25 mouse cellular contexts compared by ENCODE assay signal in the genomic region with DNA sequence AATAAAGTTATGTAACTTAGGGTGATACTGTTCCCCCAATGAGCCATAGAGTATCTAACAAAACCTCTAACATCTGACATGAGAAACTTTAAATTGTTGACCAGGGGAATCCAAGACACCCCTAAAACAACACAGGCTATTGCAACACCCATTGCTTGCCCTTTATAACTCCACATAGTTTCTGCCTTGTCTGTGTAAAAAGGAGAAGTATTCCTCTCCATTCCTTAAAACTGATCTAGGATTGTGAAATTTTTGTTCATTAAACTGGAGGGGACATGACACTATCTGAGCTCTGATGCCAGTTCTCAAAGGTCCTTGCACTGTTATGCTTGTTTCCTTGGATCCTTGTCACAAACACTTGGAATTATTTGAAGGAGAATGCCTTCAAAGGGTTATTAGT.
"Had no signal": no experiment of that assay in that cellular context is flagged by ENCODE, and none has a peak within 500 bp of the region (broad histone marks: within the 10 kb centered on the region; RNA-seq: fewer than 3 reads in every experiment).

No protein-coding gene starts in this region.

- H3K27ac ChIP-seq: heart, embryonic 10.5 days; hindbrain, embryonic 13.5 days; hindbrain, embryonic 15.5 days; hindbrain, postnatal 0 days; kidney, embryonic 15.5 days; kidney, postnatal 0 days; left cerebral cortex, adult 2 months; limb, embryonic 13.5 days; limb, embryonic 15.5 days; liver, embryonic 12.5 days; liver, embryonic 14.5 days had no signal

- ATAC-seq: hindbrain, postnatal 0 days; intestine, embryonic 16.5 days; liver, embryonic 12.5 days had no signal

- H3K4me1 ChIP-seq: heart, embryonic 10.5 days; heart, embryonic 12.5 days; hindbrain, embryonic 13.5 days; hindbrain, embryonic 15.5 days; kidney, embryonic 15.5 days; limb, embryonic 13.5 days; limb, embryonic 15.5 days; liver, embryonic 12.5 days had no signal

- DNase-seq: gastrocnemius, postnatal 14 days; gastrocnemius, postnatal 36 days; heart, adult 18-20 months; heart, postnatal 10 days; kidney, adult 11 months; kidney, adult 2 months; kidney, adult 9 months; kidney, postnatal 14 days; kidney, postnatal 36 days; layer of hippocampus, adult 9-11 months; layer of hippocampus, postnatal 36 days; left cerebral cortex, postnatal 4 days had no signal

- H3K4me3 ChIP-seq: heart, embryonic 10.5 days; heart, embryonic 12.5 days; hindbrain, embryonic 13.5 days; hindbrain, embryonic 15.5 days; kidney, embryonic 15.5 days; left cerebral cortex, adult 2 months; limb, embryonic 13.5 days; limb, embryonic 15.5 days; liver, embryonic 12.5 days had no signal
